Mouse (Mus musculus) intestine, embryonic 14.5 days (tissue): ENCODE results near the gene Nlrx1. TPM values are rescaled to one million over a fixed set of nuclear protein-coding genes. Genes with fewer than 3 reads are reported as not detected.
A peak's percentile ranks its signal among the peaks of the same experiment; 100 is the strongest.

Source experiments
- ATAC-seq: fragments of 200-750 bp; cut with Nextera tagmentation; replicated peaks from 2 replicates; pipeline ENCODE4 v1.8.0; 2017; ENCODE audit warnings: low read depth, moderate number of reproducible peaks, moderate TSS enrichment, moderate library complexity; ENCODE audit not compliant: low FRiP score, low TSS enrichment
- DNase-seq: peaks from one replicate; pipeline ENCODE4 v3.0.0-alpha.2; 2018; ENCODE audit warnings: low spot score
- H3K27ac ChIP-seq: fragments of 300-500 bp; sonication (generic); 2 replicates; pipeline ENCODE4 v1.5.1; 2014; ENCODE audit warnings: low read depth, mild to moderate bottlenecking, control low read depth
- H3K27me3 ChIP-seq: fragments of 300-500 bp; sonication (generic); replicated peaks from 2 replicates; pipeline ENCODE4 v1.6.1; 2014; ENCODE audit warnings: low read length, control low read depth; ENCODE audit not compliant: control insufficient read depth, insufficient read depth
- H3K36me3 ChIP-seq: fragments of 300-500 bp; sonication (generic); 2 replicates; pipeline ENCODE4 v1.6.1; 2014; ENCODE audit warnings: low read length, control low read depth; ENCODE audit not compliant: control insufficient read depth, insufficient read depth
- H3K4me1 ChIP-seq: fragments of 300-500 bp; sonication (generic); replicated peaks from 2 replicates; pipeline ENCODE4 v1.6.1; 2014; ENCODE audit warnings: low read length, control low read depth, mixed read lengths; ENCODE audit not compliant: control insufficient read depth, insufficient read depth
- H3K4me2 ChIP-seq: fragments of 300-500 bp; sonication (generic); 2 replicates; pipeline ENCODE4 v1.6.1; 2014; ENCODE audit warnings: low read length
- H3K4me3 ChIP-seq: fragments of 300-500 bp; sonication (generic); 2 replicates; pipeline ENCODE4 v1.5.1; 2014; ENCODE audit warnings: low read depth, low read length, control low read depth, mixed read lengths
- H3K9ac ChIP-seq: fragments of 300-500 bp; sonication (generic); 2 replicates; pipeline ENCODE4 v1.6.1; 2014; ENCODE audit warnings: mild to moderate bottlenecking, low read length
- H3K9me3 ChIP-seq: fragments of 300-500 bp; sonication (generic); 2 replicates; pipeline ENCODE4 v1.6.1; 2016; ENCODE audit warnings: low read length, control low read depth; ENCODE audit not compliant: control insufficient read depth
- WGBS: fragments of 180-500 bp; shearing (Covaris S2); extraction: QIAGEN DNeasy Blood & Tissue Kit; methylation state at CpG from one replicate; pipeline ENCODE4 v1.1.7; 2014; 5-methylcytosine and 5-hydroxymethylcytosine counted together
- polyA plus RNA-seq: library from polyadenylated mRNA; unstranded; fragments of >200 nt; fragmentation: Nextera tagmentation; extraction: Ambion mirVana; gene quantifications from 2 replicates; pipeline ENCODE4 v1.2.1, GENCODE M21; 2014

Nlrx1 gene
- polyA plus RNA-seq, result 6.3 and 7.0 TPM in 2 replicates

- H3K27me3 ChIP-seq, result no peaks in the 10 kb centered on the region
- peak within 1 kb of the TSS; percentile 83 for H3K9ac ChIP-seq
- peak within 1 kb of the TSS; percentile 91 for H3K4me2 ChIP-seq
- WGBS, result 68% methylated on average over 6 of the region's 6 CpGs
- peak; percentile 22; the same call in 1 of the 2 replicates for ATAC-seq
- DNase-seq, result no peak
- H3K4me3 ChIP-seq, result peak within 1 kb of the TSS; percentile 48
- H3K4me1 ChIP-seq, result peaks cover 14% of the 10 kb centered on the region; the same call in 1 of the 2 replicates
- 0 out of 2 replicates have a peak, but pooled peaks cover 4% of the 10 kb centered on the region for H3K9me3 ChIP-seq
- no peaks in the 10 kb centered on the region for H3K36me3 ChIP-seq
- H3K27ac ChIP-seq, result peak within 1 kb of the TSS; percentile 64
These were observed at the start of gene Nlrx1 for GRCm38 (mm10) chr9:44268432-44268831. Nlrx1 (minus strand) TSS chr9:44268599.

- Histone ChIP-seq H3K4me1 (peaks cover 14% of the 10 kb centered on the region), H3K27me3 (no peaks in the 10 kb centered on the region), H3K4me2 (no peak overlapping the region), H3K27ac (no peak overlapping the region), H3K9me3 (no peaks in the 10 kb centered on the region), H3K9ac (no peak overlapping the region), H3K36me3 (peaks cover 25% of the 10 kb centered on the region), H3K4me3 (no peak overlapping the region)
- WGBS, result 77% methylated on average over 4 of the region's 4 CpGs
- ATAC-seq (no peak), DNase-seq (no peak)
These were observed 49.1 kb upstream of the Nlrx1 start for GRCm38 (mm10) chr9:44317452-44317851.

DNA sequence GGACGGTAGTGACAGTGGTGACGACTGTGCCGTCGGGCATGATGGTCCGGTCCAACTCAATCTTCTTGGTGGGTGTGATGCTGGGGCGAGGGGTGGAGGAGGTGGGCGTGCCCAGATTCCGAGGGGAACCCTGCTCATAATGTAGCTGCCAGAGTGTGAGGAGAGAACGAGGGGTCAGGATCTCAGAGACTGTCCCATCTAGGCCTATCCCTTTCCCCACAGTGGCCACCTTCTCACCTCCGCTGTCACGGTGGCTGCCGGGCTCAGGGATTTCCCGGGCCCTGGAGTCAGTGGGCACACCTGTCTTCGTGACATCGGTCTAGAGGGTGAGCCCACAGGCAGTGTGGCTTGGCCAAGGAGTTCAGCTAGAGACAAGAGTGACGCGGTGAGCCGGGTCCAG lies 46.5 kb upstream of the Nlrx1 start:
- H3K27ac ChIP-seq, result no peak overlapping the region
- H3K4me1 ChIP-seq, result peaks cover 24% of the 10 kb centered on the region
- H3K4me2 ChIP-seq, result no peak overlapping the region
- H3K9me3 ChIP-seq, result no peaks in the 10 kb centered on the region
- H3K4me3 ChIP-seq, result no peak overlapping the region
- H3K9ac ChIP-seq, result no peak overlapping the region
- peaks cover 25% of the 10 kb centered on the region for H3K36me3 ChIP-seq
- no peaks in the 10 kb centered on the region for H3K27me3 ChIP-seq
- no peak for DNase-seq
- ATAC-seq, result no peak
- WGBS, result 90% methylated on average over 18 of the region's 18 CpGs

GRCm38 (mm10) chr9:44314257-44314547 lies 45.8 kb upstream of the Nlrx1 start:
- Histone ChIP-seq H3K27ac (no peak overlapping the region), H3K4me1 (peaks cover 23% of the 10 kb centered on the region), H3K4me3 (no peak overlapping the region), H3K9me3 (no peaks in the 10 kb centered on the region), H3K9ac (no peak overlapping the region), H3K36me3 (peaks cover 25% of the 10 kb centered on the region), H3K27me3 (no peaks in the 10 kb centered on the region), H3K4me2 (no peak overlapping the region)
- 79% methylated on average over 4 of the region's 4 CpGs for WGBS
- ATAC-seq (no peak), DNase-seq (no peak)

DNA sequence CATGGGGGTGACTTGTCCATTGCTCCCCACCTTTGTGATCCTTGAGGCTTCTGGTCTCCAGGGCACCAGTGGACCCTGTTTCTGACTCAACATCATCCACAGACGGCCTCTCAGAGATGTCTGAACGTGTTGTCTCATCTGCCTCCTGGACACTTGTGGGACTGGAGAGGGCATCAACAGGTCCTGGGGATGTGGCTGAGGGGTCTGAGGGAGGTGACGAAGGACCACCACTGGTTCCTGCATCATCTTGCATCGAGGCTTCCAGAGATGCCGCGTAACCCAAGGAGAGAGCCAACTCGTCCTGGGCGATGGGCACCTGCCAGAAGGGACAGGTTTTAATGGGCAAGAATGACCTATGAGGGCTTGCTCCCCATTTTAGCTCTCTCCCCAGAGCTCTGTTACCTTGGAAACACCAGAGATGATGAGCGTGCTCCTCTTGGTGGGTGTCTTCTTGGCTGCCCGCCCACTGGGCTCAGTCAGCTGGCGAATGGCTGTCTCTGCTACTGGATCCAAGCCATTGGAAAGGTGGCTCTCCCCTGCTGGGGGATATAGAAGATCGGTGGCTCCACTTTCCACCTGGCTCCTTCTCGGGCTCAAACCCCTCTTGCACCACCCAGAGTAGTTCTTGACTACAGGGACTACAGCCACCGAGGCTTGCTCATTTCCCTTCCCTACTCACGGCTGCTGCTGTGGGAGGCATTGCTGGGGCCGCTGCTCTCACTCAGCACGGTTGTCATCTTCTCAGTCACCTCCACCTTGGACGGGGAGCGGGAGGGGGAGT lies 45.3 kb upstream of the Nlrx1 start:
- Histone ChIP-seq H3K36me3 (peaks cover 25% of the 10 kb centered on the region), H3K9me3 (no peaks in the 10 kb centered on the region)
- 80% methylated on average over 19 of the region's 19 CpGs for WGBS

DNA sequence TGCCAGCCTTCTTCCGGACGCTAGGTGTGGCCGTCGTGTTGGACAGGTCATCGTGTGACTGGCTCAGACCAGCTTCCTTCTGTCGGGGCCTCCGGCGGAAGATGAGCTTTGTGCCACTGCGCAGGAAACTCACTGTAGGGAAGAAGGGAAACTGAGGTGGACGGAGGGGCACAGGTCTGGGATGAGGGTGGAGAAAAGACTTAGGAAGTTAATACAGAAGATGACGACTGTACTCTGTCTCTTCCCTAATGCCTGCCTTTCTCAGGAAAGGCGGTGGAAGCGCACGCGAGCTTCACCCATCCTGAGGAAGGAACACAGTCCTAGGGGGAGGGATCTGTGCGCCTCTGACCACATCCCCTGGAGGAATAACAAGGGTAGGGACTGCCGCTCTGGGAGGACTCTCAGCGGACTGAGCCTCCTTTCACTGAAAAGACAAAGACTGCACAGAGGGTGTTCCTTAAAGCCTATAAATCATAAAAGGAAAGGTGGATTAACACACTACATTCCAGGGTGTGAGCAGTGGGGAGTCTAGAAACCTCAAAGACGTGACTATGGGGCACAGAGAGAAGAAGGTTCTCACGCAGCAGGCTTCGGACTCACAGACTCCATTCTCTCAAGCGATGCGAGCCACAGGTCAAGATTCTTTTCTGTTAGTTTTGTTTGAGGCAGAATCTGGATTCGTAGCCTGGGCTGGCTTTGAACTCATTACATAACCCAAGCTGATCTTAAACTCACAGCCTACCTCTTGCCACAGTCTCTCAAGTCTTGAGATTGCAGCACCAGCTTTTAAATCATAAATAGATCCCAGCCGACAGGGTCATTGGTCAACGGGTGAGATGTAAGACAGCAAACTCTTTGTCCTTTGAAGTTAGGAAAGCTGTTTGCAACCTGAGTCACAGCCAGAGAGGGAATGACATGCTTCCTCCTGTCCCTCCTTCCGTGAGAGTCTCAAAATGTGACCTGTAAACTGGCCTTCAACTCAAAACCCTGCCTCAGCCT lies 43.0 kb upstream of the Nlrx1 start:
- Histone ChIP-seq H3K27ac (peak overlapping the region; percentile 49), H3K36me3 (peaks cover 25% of the 10 kb centered on the region), H3K9ac (peak overlapping the region; percentile 11; the same call in 1 of the 2 replicates), H3K27me3 (no peaks in the 10 kb centered on the region), H3K4me3 (no peak overlapping the region), H3K4me2 (peak overlapping the region; percentile 42), H3K4me1 (peaks cover 10% of the 10 kb centered on the region; the same call in 1 of the 2 replicates), H3K9me3 (no peaks in the 10 kb centered on the region)
- WGBS, result 10% methylated on average over 27 of the region's 27 CpGs
- ATAC-seq (peak; percentile 78), DNase-seq (peak; percentile 63)

More for the DNA sequence above, 45.3 kb upstream of the Nlrx1 start:
- Histone ChIP-seq H3K4me2 (no peak overlapping the region), H3K27ac (no peak overlapping the region), H3K4me3 (no peak overlapping the region), H3K27me3 (no peaks in the 10 kb centered on the region), H3K9ac (no peak overlapping the region), H3K4me1 (peaks cover 18% of the 10 kb centered on the region)
- ATAC-seq (no peak), DNase-seq (no peak)

DNA sequence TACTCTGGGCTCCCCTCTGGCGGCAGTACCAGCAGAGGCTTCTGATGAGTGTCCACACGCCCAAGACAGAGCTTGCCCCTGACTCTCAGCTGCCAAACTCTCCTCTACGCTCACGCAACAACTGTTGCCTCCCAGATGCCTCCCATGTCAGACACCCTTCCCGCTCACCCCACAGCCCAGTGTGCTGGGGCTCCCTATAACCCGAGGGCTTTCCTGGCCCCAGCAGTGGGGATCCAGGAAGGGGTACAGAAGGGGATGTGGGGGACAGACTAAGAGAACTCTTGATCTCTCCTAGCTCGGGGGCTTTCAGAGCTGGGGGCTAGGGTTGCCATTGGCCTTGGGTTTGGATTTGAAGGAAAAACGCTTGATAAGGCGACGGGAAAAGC lies 42.3 kb upstream of the Nlrx1 start:
- Histone ChIP-seq H3K27ac (peak overlapping the region; percentile 49; the same call in 1 of the 2 replicates), H3K4me1 (peaks cover 10% of the 10 kb centered on the region; the same call in 1 of the 2 replicates), H3K9me3 (no peaks in the 10 kb centered on the region), H3K4me3 (no peak overlapping the region), H3K27me3 (no peaks in the 10 kb centered on the region), H3K4me2 (peak overlapping the region; percentile 42), H3K36me3 (peaks cover 21% of the 10 kb centered on the region), H3K9ac (no peak overlapping the region)
- peak; percentile 54 for DNase-seq
- no peak for ATAC-seq
- WGBS, result 40% methylated on average over 10 of the region's 10 CpGs

DNA sequence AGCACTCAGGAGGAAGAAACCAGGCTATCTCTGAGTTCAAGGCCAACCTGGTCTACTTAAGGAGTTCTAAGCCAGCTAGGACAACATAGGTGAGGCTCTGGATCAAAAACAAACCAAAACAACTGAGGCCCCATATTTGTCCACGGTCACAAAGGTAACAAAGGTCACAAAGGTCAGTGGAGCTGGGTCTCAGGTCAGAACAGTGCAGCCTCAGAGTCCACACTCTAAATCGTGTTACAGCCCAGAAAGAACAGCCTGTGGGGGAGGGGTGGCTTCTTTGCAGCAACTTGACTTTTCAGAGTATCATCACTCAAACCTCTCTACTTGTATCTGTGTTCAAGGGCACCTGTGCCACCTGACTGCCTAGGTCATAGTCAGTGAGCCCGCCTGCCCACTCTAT lies 41.4 kb upstream of the Nlrx1 start:
- DNase-seq, result no peak
- no peak for ATAC-seq
- H3K36me3 ChIP-seq, result peaks cover 11% of the 10 kb centered on the region; the same call in 1 of the 2 replicates
- no peak overlapping the region for H3K4me3 ChIP-seq
- H3K9me3 ChIP-seq, result no peaks in the 10 kb centered on the region
- no peak overlapping the region for H3K9ac ChIP-seq
- H3K4me2 ChIP-seq, result no peak overlapping the region
- peaks cover 13% of the 10 kb centered on the region for H3K4me1 ChIP-seq
- H3K27ac ChIP-seq, result no peak overlapping the region
- no peaks in the 10 kb centered on the region for H3K27me3 ChIP-seq
- 59% methylated on average over 3 of the region's 3 CpGs for WGBS
